11 mouse cellular contexts compared by ENCODE assay signal in the genomic region with DNA sequence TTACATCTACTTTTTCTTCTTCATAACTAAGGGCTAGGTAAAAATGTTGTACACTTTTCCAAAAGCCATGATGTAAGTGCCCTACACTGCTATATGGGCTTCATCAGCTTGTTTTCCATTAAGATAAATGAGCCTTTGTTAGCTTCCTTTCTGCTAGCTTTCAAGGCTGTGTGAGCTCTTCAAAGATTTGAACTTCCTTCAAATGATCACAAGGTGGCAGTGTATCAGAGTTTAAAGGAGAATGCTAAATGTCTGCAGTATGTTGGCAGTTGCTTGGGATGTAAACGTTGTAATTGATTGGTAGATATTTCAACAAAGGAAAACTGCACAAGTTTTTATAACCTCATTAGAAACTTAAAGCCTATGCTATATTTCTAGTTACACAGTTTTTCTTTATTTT.
A peak's percentile ranks its signal among the peaks of the same experiment; 100 is the strongest.
DNase-seq lines count a peak whose midpoint lies in the region; ATAC-seq and TF ChIP-seq lines count a peak whose summit lies in the region.
"Had no signal": no experiment of that assay in that cellular context is flagged by ENCODE, and none has a peak within 500 bp of the region (broad histone marks: within the 10 kb centered on the region; RNA-seq: fewer than 3 reads in every experiment).

No protein-coding gene starts in this region.

- TF ChIP-seq CTCF in brain, embryonic 14.5 days (IDR thresholded peaks at IDR 0.05; ENCODE audit: borderline replicate concordance, extremely low read depth, insufficient read depth, insufficient read length), result peak; percentile 27; the same call in 1 of the 2 replicates

- no peak for TF ChIP-seq POLR2A in brain, embryonic 14.5 days (IDR thresholded peaks at IDR 0.05; ENCODE audit: borderline replicate concordance, extremely low read depth, insufficient read depth, insufficient read length, poor library complexity, severe bottlenecking)

- no peak overlapping the region for H3K9ac ChIP-seq in hindbrain, embryonic 16.5 days (ENCODE audit: low read depth, low read length)

- H3K4me3 ChIP-seq in hindbrain, embryonic 16.5 days (ENCODE audit: low read length), result no peak overlapping the region
- H3K4me3 ChIP-seq: erythroblast, embryonic 14.5 days; megakaryocyte, embryonic 14.5 days had no signal

- no peaks in the 10 kb centered on the region for H3K9me3 ChIP-seq in hindbrain, embryonic 16.5 days (ENCODE audit: control insufficient read depth, low read length)
- H3K9me3 ChIP-seq: megakaryocyte, embryonic 14.5 days had no signal

- no peaks in the 10 kb centered on the region for H3K36me3 ChIP-seq in hindbrain, embryonic 16.5 days (ENCODE audit: control insufficient read depth, insufficient read depth, low read length)

- H3K27me3 ChIP-seq in hindbrain, embryonic 16.5 days (replicated peaks; ENCODE audit: control insufficient read depth, insufficient read depth, low read length), result no peaks in the 10 kb centered on the region
- H3K27me3 ChIP-seq: megakaryocyte, embryonic 14.5 days had no signal

- 7% methylated on average over 1 of the region's 1 CpGs for WGBS in hindbrain, embryonic 16.5 days

- peak; percentile 5 for DNase-seq in kidney, adult 9 months
- DNase-seq in kidney, adult 11 months, result no peak
- DNase-seq in CD4-positive helper T cell, adult 2 months (ENCODE audit: low read depth, low spot score), result peak; percentile 1
- DNase-seq in brain, embryonic 14.5 days (ENCODE audit: low read depth), result peak; percentile 72
- DNase-seq in adrenal gland, postnatal 14 days, result no peak
- no peak for DNase-seq in right cerebral cortex, postnatal 14 days
- DNase-seq in lung, postnatal 4 days, result no peak
- DNase-seq: kidney, postnatal 36 days had no signal

- no peak overlapping the region for H3K4me2 ChIP-seq in hindbrain, embryonic 16.5 days (ENCODE audit: low read length)

- H3K27ac ChIP-seq in hindbrain, embryonic 16.5 days (ENCODE audit: low read depth, low read length), result no peak overlapping the region

- H3K4me1 ChIP-seq in hindbrain, embryonic 16.5 days (ENCODE audit: control insufficient read depth, insufficient read depth, low read depth, low read length), result no peaks in the 10 kb centered on the region
- H3K4me1 ChIP-seq: megakaryocyte, embryonic 14.5 days had no signal

- peak; percentile 76; the same call in 1 of the 2 replicates for ATAC-seq in hindbrain, embryonic 16.5 days

Comparison
In these comparisons a context has a peak if more than half of its experiments do, and no peak if none do; other contexts are left out.
1. DNase-seq: peak in kidney, adult 9 months (single experiment), CD4-positive helper T cell, adult 2 months (single experiment) and brain, embryonic 14.5 days (single experiment); none in kidney, adult 11 months (single experiment), adrenal gland, postnatal 14 days (single experiment), right cerebral cortex, postnatal 14 days (single experiment) and lung, postnatal 4 days (0 of 2).